Mouse (Mus musculus) testis, postnatal 10 days (tissue): ENCODE results near the gene Smo.
A peak's percentile ranks its signal among the peaks of the same experiment; 100 is the strongest.
"Not testable (repeated sequence)": the region's sequence is repeated elsewhere in the genome, so short reads cannot be mapped to it uniquely, and the experiment has no call there.

Experiments used
- DNase-seq: peaks from one replicate; pipeline ENCODE4 v3.0.0; 2021; ENCODE audit warnings: low spot score

Gene Smo

DNA sequence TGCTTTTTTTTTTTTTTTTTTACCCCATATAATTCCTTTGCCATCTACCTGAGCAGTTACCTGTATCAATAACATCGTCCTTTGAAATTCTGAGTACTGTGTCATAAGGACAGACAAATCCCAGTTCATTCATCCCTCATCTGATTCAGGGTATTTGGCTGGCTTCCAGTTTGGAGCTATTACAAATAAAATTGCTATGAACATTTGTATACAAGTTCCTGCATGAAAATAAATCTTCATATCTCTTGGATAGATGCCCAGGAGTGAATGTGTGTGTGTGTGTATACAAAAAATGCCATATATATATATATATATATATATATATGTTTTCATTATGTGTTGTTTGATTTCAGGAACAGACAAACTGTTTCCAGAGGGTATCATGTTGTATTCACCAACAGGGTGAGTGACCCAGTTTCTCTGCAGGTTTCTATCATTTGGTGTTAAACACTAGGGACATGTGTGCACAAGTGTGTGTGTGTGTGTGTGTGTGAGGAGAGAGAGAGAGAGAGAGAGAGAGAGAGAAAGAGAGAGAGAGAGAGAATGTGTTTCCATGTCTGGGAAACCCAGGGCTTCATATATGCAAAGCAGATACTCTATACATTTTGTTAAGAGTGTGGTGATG, 8.6 kb upstream of the Smo start:
- DNase-seq, result no peak

DNA sequence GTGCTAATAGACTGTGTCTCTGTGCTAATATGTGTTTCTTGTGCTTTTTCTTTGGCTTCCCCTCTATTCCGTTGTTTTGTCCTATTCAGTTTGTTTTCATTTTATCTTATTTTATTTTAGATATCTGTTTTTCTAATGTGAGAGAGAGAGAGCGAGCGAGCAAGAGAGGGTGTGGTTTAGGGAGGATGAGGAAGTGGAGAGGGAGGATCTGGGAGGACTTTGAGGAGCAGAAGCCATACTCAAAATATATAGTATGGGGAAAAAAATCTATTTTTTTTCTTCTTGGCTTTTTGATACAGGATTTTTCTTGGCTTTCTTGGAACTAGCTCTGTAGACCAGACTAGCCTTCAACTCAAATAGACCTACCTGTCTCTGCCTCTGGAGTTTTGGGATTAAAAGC, 7.3 kb upstream of the Smo start:
- no peak for DNase-seq

DNA sequence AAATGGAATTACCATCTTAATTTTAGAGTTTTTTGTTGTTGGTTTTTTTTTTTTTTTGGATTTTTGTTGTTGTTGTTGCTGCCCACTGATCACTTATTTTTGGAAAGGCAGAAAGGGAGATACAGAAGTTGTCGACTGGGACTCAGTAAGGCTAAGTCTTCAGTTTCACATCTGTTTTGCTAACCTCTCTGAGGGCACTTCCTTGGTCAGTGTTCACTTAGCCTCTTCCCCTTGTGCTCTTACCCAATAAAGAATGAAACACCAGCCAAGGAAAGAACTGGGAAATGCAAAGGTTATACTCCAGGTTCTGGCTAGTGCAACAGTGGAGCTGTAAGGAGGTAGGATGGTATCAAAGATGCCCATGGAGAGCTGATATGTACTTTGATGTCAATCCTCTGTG, 5.8 kb upstream of the Smo start:
- DNase-seq, result no peak

DNA sequence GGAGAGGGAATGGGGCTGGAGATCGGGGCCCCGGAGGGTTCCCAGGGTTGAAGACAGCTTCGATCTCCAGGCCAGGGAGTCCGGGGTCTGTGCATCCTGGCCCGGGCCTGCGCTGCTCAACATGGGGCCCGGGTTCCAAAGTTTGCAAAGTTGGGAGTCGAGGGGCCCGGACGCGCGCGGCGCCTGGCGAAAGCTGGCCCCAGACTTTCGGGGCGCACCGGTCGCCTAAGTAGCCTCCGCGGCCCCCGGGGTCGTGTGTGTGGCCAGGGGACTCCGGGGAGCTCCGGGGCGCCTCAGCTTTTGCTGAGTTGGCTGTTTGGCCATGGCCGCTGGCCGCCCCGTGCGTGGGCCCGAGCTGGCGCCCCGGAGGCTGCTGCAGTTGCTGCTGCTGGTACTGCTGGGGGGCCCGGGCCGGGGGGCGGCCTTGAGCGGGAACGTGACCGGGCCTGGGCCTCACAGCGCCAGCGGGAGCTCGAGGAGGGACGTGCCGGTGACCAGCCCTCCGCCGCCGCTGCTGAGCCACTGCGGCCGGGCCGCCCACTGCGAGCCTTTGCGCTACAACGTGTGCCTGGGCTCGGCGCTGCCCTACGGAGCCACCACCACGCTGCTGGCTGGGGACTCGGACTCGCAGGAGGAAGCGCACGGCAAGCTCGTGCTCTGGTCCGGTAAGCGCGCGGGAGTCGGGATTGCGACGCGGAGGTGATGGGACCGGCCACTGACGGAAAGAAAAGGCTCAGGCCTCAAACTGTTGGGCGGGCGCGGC, 567 bp downstream of the Smo start:
- DNase-seq, result peak; percentile 79

DNA sequence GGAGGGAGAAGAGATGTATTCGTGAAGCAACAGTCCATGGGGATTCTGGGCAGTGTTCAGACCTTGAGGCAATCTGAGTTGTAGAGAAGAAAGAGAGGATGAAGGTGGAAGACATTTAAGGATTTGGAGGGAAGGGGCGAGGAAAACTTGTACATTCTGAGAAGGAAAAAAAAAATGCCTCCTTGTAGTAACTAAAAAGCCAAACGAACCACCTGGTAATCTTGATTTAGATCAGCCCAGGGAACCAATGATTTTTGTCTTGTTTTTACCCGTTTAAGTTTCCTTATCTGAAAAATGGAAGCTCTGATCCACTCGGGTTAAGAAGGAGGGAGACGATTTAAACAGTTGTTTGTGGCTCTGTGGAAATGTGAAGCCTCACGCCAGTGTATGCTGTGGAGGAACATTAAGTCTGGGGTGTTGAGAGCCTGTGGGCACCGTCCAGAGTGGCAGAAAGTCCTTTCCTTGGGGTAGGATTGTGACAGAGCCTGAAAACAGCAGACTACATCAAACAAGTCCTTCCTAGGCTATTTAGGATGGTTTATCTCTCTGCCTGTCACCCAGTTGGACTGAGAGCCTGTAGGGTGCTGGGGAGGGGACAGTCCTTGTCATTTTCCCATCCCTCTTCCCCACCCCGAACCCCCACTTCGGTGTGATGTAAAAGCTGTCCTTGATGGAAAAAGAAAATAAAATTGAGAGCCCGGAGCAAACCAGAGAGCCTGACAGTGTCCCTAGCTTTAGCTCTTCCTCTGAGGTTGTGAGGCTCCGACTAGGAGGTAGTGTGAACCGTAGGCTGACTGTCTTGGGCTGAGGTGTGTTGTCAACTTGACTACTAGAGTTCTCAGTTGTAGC, 1.5 kb downstream of the Smo start:
- no peak for DNase-seq

DNA sequence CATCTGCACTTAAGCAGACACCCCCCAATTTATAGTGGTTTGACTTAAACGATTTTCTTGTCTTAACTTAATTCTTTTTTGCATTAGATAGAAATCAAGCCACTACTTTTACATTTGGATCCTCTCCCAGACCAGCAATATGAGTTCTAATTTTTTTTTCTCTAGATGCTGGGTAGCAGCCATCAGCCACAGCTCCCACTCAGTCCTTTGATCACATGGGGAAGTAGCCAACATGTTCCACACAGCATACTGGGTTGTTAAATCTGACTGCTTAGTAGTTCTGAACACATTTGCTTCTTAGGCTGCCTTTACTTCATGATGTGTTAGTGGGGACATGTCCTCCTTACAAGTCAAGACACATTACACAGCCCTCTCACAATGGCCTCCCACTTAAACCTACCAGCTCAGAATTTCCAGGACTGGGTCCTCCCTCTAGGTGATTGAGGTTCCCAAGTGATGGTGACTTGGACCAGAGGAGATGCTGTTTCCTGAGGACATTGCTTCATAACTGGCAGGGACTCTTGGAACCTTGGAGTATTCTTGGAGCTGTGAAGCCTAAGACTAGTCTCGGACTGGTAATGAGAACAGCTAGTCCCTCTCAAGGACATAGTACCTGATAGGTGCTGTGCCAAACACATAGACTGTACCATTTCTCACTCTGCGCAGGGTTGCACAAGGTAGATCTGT, 16.3 kb downstream of the Smo start:
- no peak for DNase-seq

DNA sequence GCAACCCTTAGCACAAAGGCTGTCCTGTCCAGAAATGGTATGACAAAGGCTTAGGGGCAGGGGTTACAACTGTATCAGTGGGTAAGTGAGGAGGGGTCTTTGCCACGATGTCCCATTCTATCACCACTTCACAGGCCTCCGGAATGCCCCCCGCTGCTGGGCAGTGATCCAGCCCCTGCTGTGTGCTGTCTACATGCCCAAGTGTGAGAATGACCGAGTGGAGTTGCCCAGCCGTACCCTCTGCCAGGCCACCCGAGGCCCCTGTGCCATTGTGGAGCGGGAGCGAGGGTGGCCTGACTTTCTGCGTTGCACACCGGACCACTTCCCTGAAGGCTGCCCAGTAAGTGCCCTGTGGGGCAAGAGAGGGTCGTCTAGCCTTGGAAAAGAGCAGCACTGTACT, 18.0 kb downstream of the Smo start:
- DNase-seq, result no peak

DNA sequence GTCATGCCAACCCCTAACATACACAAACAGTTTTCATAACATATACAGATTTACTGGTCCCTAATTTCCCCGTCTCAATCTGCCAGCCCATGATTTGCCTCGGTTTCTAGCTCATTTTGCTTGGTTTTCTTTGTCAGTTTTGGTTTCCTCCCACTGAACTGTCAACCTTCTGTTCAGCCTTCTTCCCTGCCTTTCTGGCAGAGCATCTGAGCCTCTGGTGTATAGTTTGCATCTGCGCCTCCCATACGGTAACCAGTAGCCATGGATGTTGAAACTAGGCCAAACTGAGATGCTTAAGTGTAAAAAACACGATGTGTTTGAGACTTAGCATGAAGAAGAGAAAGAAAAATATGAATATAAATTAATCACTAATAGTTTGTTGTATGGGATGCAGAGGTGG, 20.7 kb downstream of the Smo start:
- DNase-seq, result no peak

DNA sequence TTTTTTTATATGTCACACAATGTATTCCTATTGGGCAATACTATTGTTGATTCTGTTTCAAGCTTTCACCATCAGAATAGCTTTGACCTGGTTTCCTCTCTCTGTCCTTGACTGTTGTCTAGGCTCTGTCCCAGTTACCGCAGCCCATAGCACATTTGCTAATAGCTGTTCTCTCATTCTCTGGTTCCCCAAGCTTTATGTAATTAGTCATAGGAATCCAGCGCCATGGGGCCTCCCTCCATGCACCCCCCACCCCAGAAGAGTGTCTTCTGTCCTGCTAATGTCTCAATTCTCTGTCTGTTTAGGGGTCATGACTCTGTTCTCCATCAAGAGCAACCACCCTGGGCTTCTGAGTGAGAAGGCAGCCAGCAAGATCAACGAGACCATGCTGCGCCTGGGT, 21.2 kb downstream of the Smo start:
- DNase-seq, result no peak

DNA sequence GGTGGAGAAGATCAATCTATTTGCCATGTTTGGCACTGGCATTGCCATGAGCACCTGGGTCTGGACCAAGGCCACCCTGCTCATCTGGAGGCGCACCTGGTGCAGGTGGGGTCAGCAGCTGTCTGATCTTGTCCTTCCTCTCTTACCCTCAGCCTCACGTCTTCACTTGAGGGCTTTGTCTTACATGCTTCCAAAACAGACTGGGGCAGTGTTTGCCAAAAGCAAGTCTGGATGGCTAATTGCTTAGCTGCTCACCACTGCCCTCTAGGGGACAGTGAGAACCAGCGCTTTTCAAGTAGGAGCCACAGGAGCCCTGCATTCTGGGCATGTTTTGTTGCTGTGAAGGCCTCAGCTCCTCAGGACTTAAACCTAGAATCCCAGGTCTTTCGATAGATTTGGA, 23.1 kb downstream of the Smo start:
- DNase-seq, result peak; percentile 82

DNA sequence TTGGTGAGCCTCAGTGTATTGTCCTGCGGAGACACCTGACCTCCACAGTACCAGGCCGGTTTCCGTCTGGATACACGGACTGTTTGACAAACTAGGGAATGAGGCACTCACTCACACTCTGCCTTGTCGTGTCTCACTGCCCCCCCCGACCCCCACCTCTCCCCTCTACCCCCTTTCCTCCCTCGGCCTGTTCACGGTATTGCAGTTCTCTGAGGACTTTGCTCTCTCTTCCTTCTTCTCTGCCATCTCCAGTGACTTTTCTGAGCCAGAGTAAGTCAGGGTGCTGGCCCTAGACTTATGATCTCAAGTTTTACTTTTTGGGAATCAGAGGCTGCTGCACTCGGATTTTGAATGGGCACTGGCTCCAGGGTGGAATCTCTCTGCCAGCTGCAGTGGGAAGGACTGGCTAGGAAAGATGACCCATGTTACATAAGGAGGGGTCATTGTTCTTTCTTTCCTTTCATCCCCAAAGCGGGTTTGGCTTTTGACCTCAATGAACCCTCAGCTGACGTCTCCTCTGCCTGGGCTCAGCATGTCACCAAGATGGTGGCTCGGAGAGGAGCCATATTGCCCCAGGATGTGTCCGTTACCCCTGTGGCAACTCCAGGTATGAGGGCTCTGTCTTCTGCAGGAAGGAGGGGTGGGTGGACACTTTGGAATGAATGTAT, 23.8 kb downstream of the Smo start:
- DNase-seq, result no peak

DNA sequence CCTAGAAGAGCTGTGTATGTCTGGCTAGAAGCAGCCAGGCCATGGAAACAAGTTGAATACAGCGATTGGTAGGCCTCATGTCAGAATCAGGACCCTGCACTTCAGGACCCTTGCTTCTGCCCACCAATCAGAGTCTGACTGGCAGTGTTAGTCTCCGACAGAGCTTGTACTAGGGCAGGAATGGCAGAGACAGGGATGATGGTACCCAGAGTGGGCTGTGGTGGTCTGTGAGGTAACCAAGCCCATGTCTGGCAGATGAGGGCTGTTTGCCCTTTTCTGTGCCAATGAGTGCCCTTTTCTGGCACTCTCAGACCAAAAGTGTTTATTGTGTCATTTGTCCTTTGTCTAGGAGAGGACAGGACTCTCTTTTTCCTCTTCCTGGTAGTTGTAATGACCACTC, 25.1 kb downstream of the Smo start:
- DNase-seq, result not testable (repeated sequence)

DNA sequence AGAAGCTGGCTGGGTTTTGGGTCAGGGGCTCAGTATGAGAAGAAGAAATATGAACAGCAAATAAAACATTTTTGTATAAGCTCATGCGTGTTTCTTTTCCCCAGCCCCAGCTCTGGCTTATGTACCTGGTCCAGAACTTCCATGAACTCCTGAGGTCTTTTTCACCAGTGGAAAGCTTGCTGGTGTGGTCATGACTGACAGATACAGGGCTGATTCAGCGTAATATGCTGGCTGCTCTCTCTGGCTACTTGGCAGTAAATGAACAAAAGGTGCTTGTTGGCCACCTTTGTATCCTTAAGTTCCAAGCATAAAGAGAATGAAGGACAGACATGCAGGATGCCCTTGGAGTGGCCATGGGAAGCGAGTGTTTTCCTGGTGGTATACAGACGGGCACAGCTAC, 26.0 kb downstream of the Smo start:
- no peak for DNase-seq

DNA sequence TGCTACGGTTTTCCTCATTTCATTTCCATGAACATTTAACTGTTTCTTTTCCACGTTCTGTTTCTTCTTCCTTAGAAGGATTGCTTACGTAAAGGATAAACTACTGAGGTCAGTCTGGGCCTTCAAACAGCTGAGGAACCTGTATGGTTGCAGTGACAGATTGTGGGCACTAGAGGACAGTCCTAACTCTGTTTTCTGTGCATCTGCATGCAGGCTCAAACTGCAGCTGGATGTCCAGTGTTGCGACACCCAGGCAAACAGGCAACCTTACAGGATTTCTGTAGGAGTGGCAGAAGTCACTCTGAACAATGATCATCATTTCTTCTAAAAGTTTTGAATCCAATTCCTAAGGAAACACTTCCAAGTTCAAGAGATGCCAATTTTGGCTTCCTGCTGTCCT, 27.2 kb downstream of the Smo start:
- DNase-seq, result no peak

DNA sequence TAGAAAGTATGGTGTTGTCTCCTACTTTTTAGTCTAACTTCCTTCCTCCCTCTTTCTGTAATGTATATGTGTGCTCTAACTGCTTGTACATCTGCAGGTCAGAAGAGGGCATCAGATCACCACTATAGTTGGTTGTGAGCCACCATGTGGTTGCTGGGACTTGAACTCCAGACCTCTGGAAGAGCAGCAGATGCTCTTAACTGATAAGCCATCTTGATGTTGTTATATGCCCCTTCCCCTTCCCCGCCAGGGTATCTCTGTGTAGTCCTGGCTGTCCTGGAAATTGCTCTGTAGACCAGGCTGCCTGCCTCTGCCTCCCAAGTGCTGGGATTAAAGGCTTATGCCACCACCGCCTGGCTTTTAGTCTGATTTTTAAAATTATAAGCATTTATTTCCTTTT, 31.6 kb downstream of the Smo start:
- no peak for DNase-seq

DNA sequence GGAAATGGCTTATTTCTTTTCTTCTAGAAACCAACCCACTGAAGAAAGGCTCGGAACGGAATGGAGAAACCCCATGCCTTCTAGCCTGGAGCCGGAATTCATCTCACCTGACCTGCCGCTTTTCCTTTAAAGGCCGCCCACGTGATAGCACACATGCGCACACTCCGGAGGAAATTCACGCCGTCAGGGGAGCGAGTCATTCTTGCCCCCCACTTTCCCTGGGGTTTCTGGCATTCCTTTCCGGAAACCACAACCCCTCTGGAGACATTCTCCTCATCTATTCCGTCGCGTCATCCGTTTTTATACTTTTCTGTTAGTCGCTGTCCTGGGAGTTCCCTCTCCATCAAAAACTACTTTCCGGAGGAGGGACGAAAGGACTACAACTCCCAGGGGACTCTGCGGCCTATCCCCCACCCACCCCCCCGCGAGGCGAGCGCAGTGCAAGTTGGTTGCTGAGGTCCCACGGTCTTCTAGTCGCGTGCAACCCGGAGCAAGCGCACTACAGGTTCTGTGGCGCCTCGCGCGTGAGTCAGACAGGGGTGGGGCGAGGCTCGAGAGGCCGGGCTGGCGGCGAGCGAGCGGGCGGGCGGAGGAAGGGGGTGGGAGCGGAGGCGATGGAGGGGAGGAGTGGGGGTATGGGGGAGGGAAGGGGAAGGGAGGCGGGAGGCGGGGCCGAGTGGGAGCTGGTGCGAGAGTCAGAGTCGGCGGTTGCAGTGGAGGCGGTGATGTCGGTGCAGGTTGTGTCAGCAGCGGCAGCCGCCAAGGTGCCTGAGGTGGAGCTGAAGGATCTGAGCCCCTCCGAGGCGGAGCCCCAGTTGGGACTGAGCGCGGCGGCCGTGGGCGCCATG, 32.7 kb downstream of the Smo start, which contains the start of gene Ahcyl2:
TSS of gene Ahcyl2 (plus strand) at position 199 of the 848 bp plus-strand sequence.
- peak; percentile 95 for DNase-seq

DNA sequence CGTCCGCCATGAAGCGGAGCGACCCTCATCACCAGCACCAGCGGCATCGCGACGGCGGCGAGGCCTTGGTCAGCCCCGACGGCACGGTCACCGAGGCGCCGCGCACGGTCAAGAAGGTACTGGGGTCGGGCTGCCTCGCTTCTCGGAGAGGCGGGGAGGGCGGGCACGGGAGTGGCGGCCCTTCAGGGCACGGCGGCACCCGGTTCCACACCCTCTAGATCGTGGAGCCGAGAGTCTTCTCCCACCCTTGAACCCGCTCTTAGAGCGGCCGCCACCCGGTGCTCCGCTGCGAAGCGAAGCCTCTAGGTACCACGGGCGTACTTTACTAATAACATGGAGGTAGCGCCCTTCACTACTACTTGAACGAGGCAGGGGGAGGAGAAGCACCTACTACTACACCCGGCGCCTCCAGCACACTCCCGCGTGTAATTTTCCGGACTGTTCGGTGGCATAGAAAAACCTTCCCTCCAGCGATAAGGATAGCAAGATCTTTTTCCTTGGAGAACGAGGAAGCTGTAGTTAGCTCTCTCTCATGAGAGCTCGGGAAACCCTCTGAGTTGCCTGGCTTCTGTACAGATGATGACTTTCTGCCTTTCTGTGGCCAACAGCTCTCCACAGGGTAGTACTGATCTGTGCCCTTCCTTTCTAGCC, 33.6 kb downstream of the Smo start:
- peak; percentile 73 for DNase-seq

DNA sequence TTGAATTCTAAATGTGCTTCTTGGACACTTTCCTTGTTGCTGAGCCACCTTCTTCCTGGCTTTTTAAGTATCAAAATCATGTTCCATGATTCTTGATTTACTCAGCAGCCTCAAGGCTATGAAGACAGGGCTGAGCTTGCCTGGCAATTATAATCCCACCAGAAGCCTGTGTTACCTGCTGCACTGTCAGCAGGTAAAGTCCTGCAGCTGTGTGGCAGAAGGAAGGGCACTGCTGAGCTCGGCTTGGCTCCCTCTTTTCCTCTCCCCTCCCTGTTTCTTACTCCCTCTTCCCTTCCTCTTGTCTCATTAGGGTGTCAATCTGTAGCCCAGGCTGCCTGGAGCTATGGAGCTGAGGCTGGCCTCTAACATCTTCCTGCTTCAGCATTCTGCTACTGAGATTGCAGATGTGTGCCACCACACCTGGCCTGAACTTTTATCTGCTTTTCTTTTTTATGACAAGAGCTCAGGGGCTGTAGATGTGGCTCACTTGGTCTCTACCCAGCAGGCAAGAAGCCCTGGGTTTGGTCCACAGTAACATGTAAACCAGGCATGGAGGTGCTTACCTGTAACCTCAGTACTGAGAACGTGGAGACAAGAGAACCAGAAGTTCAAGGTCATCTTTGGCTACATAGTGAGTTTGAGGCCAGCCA, 35.5 kb downstream of the Smo start:
- DNase-seq, result no peak

DNA sequence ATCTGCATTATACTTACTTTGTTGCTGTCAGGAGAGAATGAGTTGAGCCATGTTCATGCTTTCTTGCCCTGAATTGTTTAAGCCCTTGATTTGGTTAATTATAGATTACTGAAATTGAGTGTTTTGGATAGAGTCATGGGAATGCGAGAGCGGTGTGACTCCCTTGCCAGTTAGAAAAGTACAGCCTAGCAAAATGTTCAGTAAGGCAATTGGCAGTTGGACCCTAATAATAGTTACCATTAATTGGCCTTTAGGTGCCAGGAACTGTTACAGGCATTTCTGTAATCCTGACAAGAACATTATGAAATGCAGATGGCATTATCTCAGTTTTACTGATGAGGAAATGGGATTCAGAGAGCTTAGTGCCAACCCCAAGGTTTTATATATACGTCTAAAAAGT, 36.9 kb downstream of the Smo start:
- no peak for DNase-seq

DNA sequence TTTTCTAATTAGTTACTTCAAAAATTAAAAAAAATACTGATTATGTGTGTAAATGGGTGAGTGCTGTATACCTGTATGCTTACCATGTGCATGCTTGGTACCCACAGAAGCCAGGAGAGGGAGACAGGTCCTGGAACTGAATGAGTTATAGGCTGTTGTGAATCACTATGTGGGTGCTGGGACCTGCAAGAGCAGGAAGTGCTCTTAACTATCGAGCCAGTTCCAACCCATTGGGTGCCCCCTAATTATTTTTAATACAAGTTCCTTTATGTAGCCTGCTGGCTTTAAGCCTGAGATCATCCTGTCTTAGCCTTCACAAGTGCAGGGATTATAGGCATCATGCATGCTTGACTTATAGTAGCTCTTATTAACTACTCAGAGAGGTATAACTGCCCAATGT, 38.9 kb downstream of the Smo start:
- no peak for DNase-seq
